Mouse (Mus musculus) embryo, embryonic 11 days (tissue): ENCODE measurements around the gene Gnaz.

Experiments
- DNase-seq: peaks from one replicate; pipeline ENCODE4 v3.0.0-alpha.2; 2015

Gene Gnaz

GRCm38 (mm10) chr10:75063301-75063965, 96.5 kb downstream of the Gnaz start:
- DNase-seq: no peak

GRCm38 (mm10) chr10:75065691-75066090, 98.7 kb downstream of the Gnaz start:
- no peak for DNase-seq
